Mouse (Mus musculus) forebrain, embryonic 12.5 days (tissue): ENCODE measurements around the gene Ttc25. TPM values are rescaled to one million over a fixed set of nuclear protein-coding genes. Genes with fewer than 3 reads are reported as not detected.
A peak's percentile ranks its signal among the peaks of the same experiment; 100 is the strongest.

Experiments
- ATAC-seq: fragments of 200-750 bp; cut with Nextera tagmentation; 2 replicates; pipeline ENCODE4 v1.8.0; 2017; ENCODE audit warnings: moderate TSS enrichment; ENCODE audit not compliant: low FRiP score
- H3K27ac ChIP-seq: fragments of 300-500 bp; sonication (generic); 2 replicates; pipeline ENCODE4 v1.5.1; 2016; ENCODE audit warnings: mild to moderate bottlenecking
- H3K27me3 ChIP-seq: fragments of 300-500 bp; sonication (generic); 2 replicates; pipeline ENCODE4 v1.6.1; 2016; ENCODE audit warnings: mild to moderate bottlenecking
- H3K36me3 ChIP-seq: fragments of 300-500 bp; sonication (generic); replicated peaks from 2 replicates; pipeline ENCODE4 v1.6.1; 2016; ENCODE audit warnings: mild to moderate bottlenecking
- H3K4me1 ChIP-seq: fragments of 300-500 bp; sonication (generic); 2 replicates; pipeline ENCODE4 v1.6.1; 2016
- H3K4me2 ChIP-seq: fragments of 300-500 bp; sonication (generic); 2 replicates; pipeline ENCODE4 v1.6.1; 2016; ENCODE audit warnings: mild to moderate bottlenecking, moderate library complexity
- H3K4me3 ChIP-seq: fragments of 300-500 bp; sonication (generic); replicated peaks from 2 replicates; pipeline ENCODE4 v1.5.1; 2016; ENCODE audit warnings: mild to moderate bottlenecking
- H3K9ac ChIP-seq: fragments of 300-500 bp; sonication (generic); 2 replicates; pipeline ENCODE4 v1.6.1; 2016; ENCODE audit warnings: mild to moderate bottlenecking
- H3K9me3 ChIP-seq: fragments of 300-500 bp; sonication (generic); 2 replicates; pipeline ENCODE4 v1.6.1; 2016
- WGBS: fragments of 180-500 bp; shearing (Covaris S2); methylation state at CpG from one replicate; pipeline ENCODE4 v1.1.7; 2016; 5-methylcytosine and 5-hydroxymethylcytosine counted together
- polyA plus RNA-seq: library from polyadenylated mRNA; unstranded; fragments of >200 nt; fragmentation: Nextera tagmentation; extraction: Ambion mirVana; gene quantifications from 2 replicates; pipeline ENCODE4 v1.2.1, GENCODE M21; 2016

Gene Ttc25
- polyA plus RNA-seq, 1 experiment from 2014 or later: 2.1 TPM

DNA sequence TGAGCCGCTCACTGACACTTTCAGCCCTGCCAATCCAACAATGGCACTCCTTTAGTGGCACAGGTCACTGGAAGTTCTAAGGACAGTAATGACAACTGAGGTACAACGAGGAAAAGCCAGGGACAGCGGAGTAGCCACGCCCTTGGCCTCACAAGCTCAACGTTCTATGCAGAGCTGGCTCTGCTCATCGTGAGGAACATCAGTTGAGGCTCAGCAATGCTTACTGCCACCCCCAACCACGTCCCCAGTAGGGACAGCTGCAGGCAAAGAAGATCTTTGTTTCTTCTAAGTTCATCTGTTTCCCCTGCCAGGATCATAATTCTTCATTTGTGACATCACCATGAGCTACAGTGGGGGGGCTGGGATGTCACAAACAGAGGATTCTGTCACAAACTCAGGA, 49.2 kb downstream of the Ttc25 start:
- Histone ChIP-seq H3K4me1 (no peaks in the 10 kb centered on the region), H3K9ac (no peak overlapping the region), H3K27me3 (no peaks in the 10 kb centered on the region), H3K27ac (no peak overlapping the region), H3K9me3 (no peaks in the 10 kb centered on the region), H3K4me2 (no peak overlapping the region), H3K36me3 (peaks cover 95% of the 10 kb centered on the region), H3K4me3 (no peak overlapping the region)
- WGBS: 95% methylated on average over 7 of the region's 7 CpGs
- no peak for ATAC-seq

DNA sequence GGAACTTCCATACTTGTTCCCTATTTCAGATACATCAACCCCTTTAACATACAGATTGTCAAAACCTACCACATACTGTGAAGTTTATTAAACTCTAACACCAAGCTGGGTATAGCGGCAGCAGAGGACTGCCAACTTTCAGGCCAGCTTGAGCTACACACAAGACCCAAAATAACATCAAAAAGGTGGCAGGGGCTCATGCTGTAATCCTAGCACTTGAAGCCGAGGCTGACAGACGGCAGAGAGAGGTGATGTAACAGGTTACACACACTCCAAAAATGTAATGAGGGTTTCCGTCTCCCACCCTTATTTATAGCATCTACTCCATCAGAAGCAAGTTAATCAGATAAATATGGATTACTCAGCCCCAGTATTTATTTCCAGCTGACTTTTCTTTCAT, 50.1 kb downstream of the Ttc25 start:
- H3K36me3 ChIP-seq: peaks cover 97% of the 10 kb centered on the region
- no peak for ATAC-seq
- WGBS: 84% methylated on average over 4 of the region's 4 CpGs

DNA sequence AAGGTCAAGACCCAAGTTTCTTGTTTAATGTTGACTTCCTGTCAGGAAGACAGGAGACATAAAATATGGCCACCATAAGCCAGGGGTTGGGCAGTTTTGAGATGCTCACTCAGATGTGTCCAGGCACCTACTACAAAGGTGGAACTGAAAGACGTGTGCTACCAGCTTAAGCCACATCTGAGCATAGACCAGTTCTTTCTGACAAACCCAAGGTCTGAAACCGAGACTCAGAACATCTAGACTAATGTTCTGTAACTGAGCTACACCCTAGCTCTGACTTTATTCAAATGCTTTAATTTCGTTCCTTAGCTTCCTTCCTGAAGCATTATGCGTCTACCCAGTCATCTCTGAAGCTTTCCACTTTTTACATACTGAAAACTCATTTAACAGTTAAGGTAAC, 52.7 kb downstream of the Ttc25 start:
- WGBS: 90% methylated on average over 4 of the region's 4 CpGs
- Histone ChIP-seq H3K9ac (no peak overlapping the region), H3K4me2 (no peak overlapping the region), H3K27me3 (no peaks in the 10 kb centered on the region), H3K9me3 (no peaks in the 10 kb centered on the region), H3K4me1 (no peaks in the 10 kb centered on the region), H3K27ac (no peak overlapping the region), H3K36me3 (peaks cover 82% of the 10 kb centered on the region), H3K4me3 (no peak overlapping the region)
- no peak for ATAC-seq

More for the DNA sequence above, 50.1 kb downstream of the Ttc25 start:
- H3K4me2 ChIP-seq: no peak overlapping the region
- no peaks in the 10 kb centered on the region for H3K9me3 ChIP-seq
- H3K27me3 ChIP-seq: no peaks in the 10 kb centered on the region
- no peak overlapping the region for H3K27ac ChIP-seq
- H3K9ac ChIP-seq: no peak overlapping the region
- no peak overlapping the region for H3K4me3 ChIP-seq
- H3K4me1 ChIP-seq: no peaks in the 10 kb centered on the region

DNA sequence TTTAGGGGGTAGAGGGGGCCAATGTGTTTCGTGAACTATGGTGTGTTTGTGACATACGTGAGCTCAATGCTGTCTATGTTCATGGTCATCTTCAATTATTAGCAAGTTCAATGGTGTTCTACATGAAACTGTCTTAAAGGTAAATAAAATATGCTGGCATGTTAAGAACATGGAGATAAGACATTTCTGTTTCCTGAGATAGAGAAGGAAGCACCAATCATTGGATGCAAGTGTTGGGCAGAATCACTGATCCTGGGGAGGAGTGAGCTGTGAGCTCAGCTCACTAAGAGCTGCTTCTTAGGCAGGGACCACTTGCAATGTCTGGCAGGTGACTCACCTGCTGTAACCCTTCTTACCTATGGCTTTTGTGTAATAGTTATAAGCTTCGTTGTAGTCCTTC, 56.0 kb downstream of the Ttc25 start:
- no peak overlapping the region for H3K4me2 ChIP-seq
- 96% methylated on average over 3 of the region's 3 CpGs for WGBS
- H3K36me3 ChIP-seq: peaks cover 55% of the 10 kb centered on the region
- ATAC-seq: no peak
- no peaks in the 10 kb centered on the region for H3K9me3 ChIP-seq
- no peak overlapping the region for H3K9ac ChIP-seq
- no peak overlapping the region for H3K4me3 ChIP-seq
- no peaks in the 10 kb centered on the region for H3K27me3 ChIP-seq
- no peak overlapping the region for H3K27ac ChIP-seq
- H3K4me1 ChIP-seq: peaks cover 8% of the 10 kb centered on the region

DNA sequence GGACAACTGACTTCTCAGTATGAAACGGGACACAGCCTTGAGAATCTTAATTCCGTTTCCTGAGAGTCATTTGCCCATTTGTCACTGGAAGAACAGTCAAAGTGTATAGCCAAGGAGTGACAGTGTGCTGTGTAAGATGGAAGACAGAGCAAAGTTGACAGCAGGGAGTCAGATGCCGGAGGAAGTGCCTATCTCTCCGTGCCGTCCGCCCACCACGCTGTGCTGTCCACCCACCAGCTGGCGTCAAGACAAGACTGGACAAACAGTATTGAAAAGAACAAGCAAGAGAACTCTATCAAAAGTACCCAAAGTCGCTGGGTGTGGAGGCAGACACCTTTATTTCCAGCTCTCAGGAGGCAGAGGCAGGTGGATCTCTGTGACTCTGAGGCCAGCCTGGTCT, 57.7 kb downstream of the Ttc25 start:
- H3K4me1 ChIP-seq: peaks cover 8% of the 10 kb centered on the region
- H3K27ac ChIP-seq: no peak overlapping the region
- H3K9ac ChIP-seq: no peak overlapping the region
- 94% methylated on average over 9 of the region's 9 CpGs for WGBS
- H3K36me3 ChIP-seq: peaks cover 46% of the 10 kb centered on the region
- H3K4me2 ChIP-seq: no peak overlapping the region
- H3K27me3 ChIP-seq: no peaks in the 10 kb centered on the region
- no peak overlapping the region for H3K4me3 ChIP-seq
- H3K9me3 ChIP-seq: no peaks in the 10 kb centered on the region
- ATAC-seq: no peak

DNA sequence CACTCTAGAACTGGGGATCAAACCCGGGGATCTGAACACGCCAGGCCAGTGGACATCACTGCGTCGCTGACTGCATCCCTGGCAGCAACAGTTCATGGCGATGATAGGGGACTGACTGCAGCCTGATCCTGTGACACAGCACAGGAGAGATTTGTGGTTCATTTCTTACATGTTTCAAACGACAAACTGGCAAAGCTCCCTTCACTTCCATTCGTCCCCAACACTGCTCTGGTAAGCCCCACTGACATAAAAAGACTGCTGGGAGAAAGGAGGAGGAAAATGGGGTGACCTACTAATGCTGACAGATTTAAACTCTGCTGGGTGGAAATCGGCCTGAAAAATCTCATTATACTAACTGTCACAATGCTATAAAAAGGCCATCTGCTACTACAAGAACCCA, 58.4 kb downstream of the Ttc25 start:
- Histone ChIP-seq H3K36me3 (peaks cover 43% of the 10 kb centered on the region), H3K4me1 (peaks cover 8% of the 10 kb centered on the region), H3K4me3 (no peak overlapping the region), H3K27ac (no peak overlapping the region), H3K4me2 (no peak overlapping the region), H3K9me3 (no peaks in the 10 kb centered on the region), H3K27me3 (no peaks in the 10 kb centered on the region), H3K9ac (no peak overlapping the region)
- WGBS: 88% methylated on average over 8 of the region's 8 CpGs
- ATAC-seq: no peak

DNA sequence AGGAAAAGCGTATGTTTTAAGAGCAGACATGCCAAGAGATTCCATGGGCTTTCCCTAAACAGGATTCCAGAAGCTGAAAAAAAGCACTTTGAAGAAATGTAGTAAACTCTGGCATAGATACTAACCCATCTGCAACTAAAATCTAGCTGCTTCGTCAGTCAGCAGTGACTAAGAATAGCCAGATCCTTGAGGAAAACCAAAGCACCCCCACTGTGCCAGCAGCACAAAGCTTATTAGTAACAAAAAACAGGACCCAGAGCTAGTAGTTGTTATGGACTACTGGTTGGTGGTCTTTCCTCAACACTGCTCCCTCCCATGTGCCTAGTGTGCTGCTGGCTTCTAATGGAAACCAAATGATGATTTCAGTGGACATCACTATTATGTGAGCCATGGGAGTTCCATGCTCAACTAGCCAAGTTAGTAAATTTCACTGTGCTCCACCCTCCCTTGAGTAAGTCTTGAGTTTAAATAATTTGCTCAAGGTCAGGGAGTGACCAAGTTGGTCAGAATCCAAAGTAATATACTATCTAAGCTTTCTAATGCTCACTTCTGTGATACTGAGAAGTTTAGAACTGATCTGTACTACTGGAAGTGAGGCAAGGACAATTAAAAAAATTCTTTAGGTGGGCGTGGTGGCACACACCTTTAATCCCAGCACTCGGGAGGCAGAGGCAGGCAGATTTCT, 59.1 kb downstream of the Ttc25 start:
- Histone ChIP-seq H3K4me1 (peaks cover 8% of the 10 kb centered on the region), H3K4me2 (no peak overlapping the region), H3K27ac (no peak overlapping the region), H3K27me3 (no peaks in the 10 kb centered on the region), H3K36me3 (peaks cover 36% of the 10 kb centered on the region), H3K4me3 (no peak overlapping the region), H3K9ac (no peak overlapping the region), H3K9me3 (no peaks in the 10 kb centered on the region)
- WGBS: 80% methylated on average over 4 of the region's 4 CpGs
- no peak for ATAC-seq

DNA sequence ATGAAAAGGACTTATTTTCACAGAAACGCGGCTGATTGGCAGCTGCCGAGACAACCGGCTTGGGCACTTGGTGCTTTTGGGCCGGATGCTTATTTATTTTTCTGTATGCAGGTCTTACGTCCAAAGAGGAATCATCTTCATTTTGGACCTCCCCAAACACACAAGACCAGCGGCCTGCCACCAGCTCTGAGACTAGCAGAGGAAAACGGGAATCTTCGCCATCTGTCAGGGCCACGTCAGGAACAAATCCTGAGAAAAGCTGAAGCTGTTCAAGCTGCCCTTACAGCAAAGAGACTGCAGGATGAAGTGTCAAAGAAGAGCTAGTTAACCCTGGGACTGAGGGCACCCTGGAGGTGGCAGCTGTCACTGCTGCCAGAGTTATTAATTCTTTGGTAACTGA, 60.0 kb downstream of the Ttc25 start:
- H3K4me2 ChIP-seq: no peak overlapping the region
- no peak for ATAC-seq
- H3K9me3 ChIP-seq: no peaks in the 10 kb centered on the region
- no peaks in the 10 kb centered on the region for H3K27me3 ChIP-seq
- 0 out of 2 replicates have a peak overlapping the region, but pooled peaks have one; percentile 36 for H3K27ac ChIP-seq
- peaks cover 8% of the 10 kb centered on the region for H3K4me1 ChIP-seq
- peaks cover 27% of the 10 kb centered on the region for H3K36me3 ChIP-seq
- no peak overlapping the region for H3K4me3 ChIP-seq
- WGBS: 88% methylated on average over 10 of the region's 10 CpGs
- H3K9ac ChIP-seq: no peak overlapping the region

DNA sequence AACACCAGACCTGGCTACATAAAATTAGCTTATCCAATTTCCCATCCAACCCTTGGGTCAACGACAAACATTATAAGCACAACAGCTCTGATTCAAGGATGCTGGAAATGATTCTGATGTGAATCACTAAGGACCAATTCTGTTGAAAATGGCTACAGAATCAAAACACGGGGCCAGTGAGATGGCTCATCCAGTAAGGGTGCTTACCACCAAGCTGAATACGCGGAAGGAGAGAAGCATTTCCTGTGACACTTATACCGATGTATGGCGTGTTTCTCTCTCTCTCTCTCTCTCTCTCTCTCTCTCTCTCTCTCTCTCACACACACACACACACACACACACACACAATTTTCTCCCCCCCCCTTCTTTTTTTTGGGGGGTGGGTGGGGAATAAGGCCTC, 61.7 kb downstream of the Ttc25 start:
- Histone ChIP-seq H3K27ac (no peak overlapping the region), H3K4me3 (no peak overlapping the region), H3K4me1 (peaks cover 8% of the 10 kb centered on the region), H3K27me3 (no peaks in the 10 kb centered on the region), H3K9ac (no peak overlapping the region), H3K4me2 (no peak overlapping the region), H3K9me3 (no peaks in the 10 kb centered on the region), H3K36me3 (peaks cover 17% of the 10 kb centered on the region)
- WGBS: 92% methylated on average over 6 of the region's 6 CpGs
- no peak for ATAC-seq

DNA sequence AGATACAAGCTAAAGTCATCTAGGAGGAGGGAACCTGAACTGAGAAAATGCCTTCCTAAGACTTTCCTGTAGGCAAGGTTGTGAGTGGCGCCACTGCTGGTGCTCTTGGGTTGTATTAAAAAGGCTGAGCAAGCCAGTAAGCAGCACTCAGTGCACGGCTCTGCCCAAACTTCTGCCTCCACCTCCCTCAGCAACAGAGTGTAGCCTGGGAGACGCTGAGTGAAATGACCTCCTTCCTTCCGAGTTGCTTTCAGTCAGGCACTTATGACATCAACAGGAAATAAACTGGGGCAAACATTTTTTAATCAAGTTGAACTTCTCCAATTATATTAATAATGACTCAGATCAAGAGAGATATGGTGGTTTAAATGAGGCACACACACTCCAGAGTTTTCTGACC, 63.4 kb downstream of the Ttc25 start:
- H3K27me3 ChIP-seq: no peaks in the 10 kb centered on the region
- no peak overlapping the region for H3K4me2 ChIP-seq
- 84% methylated on average over 4 of the region's 4 CpGs for WGBS
- H3K9ac ChIP-seq: no peak overlapping the region
- ATAC-seq: no peak
- H3K36me3 ChIP-seq: peaks cover 13% of the 10 kb centered on the region
- no peaks in the 10 kb centered on the region for H3K9me3 ChIP-seq
- H3K4me1 ChIP-seq: peaks cover 8% of the 10 kb centered on the region
- H3K27ac ChIP-seq: no peak overlapping the region
- no peak overlapping the region for H3K4me3 ChIP-seq

DNA sequence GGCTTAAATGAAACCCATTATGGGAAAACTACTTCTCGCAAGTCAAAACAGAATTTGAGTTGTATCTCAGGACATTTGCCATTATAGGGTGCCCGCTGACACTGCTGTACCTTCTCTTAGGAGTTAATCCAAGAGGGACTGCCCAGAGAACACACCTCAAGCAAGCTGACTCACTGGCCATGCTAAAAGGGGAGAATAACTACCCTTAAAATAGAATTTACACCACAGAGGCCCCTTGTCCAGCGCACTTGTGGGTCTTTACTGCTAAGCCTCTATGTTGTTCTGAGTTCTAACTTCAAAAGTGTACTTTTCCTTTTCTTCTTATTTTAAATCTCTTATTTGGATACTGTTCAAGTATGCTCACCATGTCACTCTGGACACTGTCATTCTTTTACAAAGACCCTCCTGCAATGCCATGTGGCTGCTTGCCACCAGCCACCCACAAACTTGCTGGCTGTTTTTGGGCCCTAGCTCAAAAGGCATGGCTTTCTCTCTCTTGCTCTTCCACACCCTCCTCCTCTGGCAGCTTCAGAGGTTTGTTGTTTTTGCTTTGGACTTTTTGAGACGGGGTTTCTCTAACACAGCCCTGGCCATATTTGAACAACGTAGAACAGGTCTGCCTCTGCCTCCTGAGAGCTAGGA, 64.1 kb downstream of the Ttc25 start:
- no peaks in the 10 kb centered on the region for H3K27me3 ChIP-seq
- H3K9ac ChIP-seq: no peak overlapping the region
- no peaks in the 10 kb centered on the region for H3K9me3 ChIP-seq
- H3K27ac ChIP-seq: no peak overlapping the region
- WGBS: 92% methylated on average over 5 of the region's 5 CpGs
- peaks cover 8% of the 10 kb centered on the region for H3K4me1 ChIP-seq
- no peak overlapping the region for H3K4me2 ChIP-seq
- H3K4me3 ChIP-seq: no peak overlapping the region
- H3K36me3 ChIP-seq: peaks cover 13% of the 10 kb centered on the region
- ATAC-seq: no peak

DNA sequence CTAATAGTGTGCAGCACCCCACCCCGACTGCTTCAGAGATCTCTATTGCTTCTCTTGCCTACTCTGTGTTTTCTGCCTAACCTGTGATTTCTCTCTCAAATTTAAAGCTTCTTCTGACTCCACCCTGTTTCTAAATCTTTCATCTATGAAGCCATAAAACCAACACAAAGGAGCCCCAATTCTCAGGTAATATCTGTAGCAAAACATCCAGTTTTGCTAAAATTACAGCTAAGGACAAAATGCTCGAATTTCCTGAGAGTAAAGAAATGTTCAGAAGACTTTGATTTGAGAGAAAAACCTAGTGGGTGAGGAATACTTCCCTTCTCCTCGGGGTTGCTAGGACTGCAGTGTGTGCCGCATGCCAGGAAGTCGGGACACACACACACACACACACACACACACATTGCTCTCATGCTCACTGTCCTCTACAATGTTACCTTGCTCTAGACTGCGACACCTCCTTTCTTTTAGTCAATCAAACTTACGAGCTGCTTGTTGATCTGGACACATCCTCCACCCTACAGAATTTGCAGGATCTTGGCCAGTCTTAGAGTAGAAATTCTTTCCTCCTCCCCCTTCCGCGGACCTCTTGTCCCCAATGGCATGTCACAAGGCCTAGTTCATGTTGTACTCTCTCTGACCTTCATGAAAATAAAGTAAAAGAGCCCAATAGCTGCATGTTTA, 64.7 kb downstream of the Ttc25 start:
- H3K9ac ChIP-seq: no peak overlapping the region
- no peak overlapping the region for H3K27ac ChIP-seq
- no peak overlapping the region for H3K4me3 ChIP-seq
- ATAC-seq: no peak
- H3K4me1 ChIP-seq: peaks cover 6% of the 10 kb centered on the region
- H3K9me3 ChIP-seq: no peaks in the 10 kb centered on the region
- H3K36me3 ChIP-seq: peaks cover 13% of the 10 kb centered on the region
- no peaks in the 10 kb centered on the region for H3K27me3 ChIP-seq
- no peak overlapping the region for H3K4me2 ChIP-seq
- WGBS: 86% methylated on average over 9 of the region's 9 CpGs

DNA sequence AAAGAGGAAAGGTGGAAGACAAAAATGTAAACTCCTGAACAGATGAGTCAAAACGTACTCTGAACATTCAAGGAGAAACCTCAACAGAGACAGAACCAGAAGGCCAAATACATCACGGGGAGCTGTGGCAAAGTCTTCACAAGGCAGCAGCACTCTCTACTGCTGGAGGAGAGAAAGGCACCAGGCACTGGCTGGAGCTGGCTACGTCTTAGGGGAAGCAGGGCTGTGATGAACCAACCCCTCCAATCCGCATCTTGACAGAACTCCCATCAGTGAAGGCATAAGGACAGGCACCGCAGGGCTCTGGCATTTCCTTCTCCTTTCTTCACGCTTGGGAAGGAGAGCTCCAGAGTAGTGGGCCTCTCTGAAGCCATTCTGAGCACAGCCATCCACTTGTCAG, 66.2 kb downstream of the Ttc25 start:
- Histone ChIP-seq H3K4me1 (no peaks in the 10 kb centered on the region), H3K9me3 (no peaks in the 10 kb centered on the region), H3K36me3 (peaks cover 13% of the 10 kb centered on the region), H3K4me2 (no peak overlapping the region), H3K4me3 (no peak overlapping the region), H3K27me3 (no peaks in the 10 kb centered on the region), H3K27ac (no peak overlapping the region), H3K9ac (no peak overlapping the region)
- 93% methylated on average over 6 of the region's 6 CpGs for WGBS
- ATAC-seq: no peak
